Mouse (Mus musculus): ENCODE results near the gene Zfp354c. TPM values are rescaled to one million over a fixed set of nuclear protein-coding genes. Genes with fewer than 3 reads are reported as not detected.

The Zfp354c gene
- total and polyA plus RNA-seq, 3 experiments = 4.2 to 4.5 TPM; not detected in 1

DNA sequence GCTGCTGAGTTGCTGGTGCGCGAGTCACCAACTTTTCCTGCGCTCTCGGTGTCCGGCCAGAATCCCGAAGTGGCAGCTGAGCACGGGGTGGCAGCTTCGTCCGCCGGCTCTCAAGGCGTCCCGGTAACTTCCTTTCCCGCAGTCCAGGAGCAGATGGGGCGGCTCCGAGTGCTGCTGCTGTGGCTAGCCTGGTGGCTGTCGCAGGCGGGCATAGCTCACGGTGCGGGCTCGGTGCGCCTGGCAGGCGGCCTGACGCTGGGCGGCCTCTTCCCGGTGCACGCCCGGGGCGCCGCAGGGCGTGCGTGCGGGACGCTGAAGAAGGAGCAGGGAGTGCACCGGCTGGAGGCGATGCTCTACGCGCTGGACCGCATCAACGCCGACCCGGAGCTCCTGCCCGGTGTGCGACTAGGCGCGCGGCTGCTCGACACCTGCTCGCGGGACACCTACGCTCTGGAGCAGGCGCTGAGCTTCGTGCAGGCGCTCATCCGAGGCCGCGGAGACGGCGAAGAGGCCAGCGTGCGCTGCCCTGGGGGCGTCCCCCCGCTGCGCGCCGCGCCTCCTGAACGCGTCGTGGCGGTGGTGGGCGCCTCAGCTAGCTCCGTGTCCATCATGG is 23.6 kb upstream of the Zfp354c start:
- H3K27me3 ChIP-seq (ENCODE audit: control insufficient read depth in 1 of 2, insufficient read depth in 2 of 2, low read length in 2 of 2) = no peaks in the 10 kb centered on the region
- no peak overlapping the region for H3K4me3 ChIP-seq (ENCODE audit: control insufficient read depth in 1 of 2, insufficient read depth in 1 of 2, low read depth in 2 of 2, low read length in 2 of 2)
- no peaks in the 10 kb centered on the region for H3K9me3 ChIP-seq (replicated peaks; ENCODE audit: insufficient read depth, low read length)
- peaks cover 0 to 3% of the 10 kb centered on the region in 2 experiments; a peak in 1 of 4 replicates for H3K4me1 ChIP-seq (ENCODE audit: control insufficient read depth in 1 of 2, insufficient read depth in 2 of 2, low read length in 2 of 2)
- no peaks in the 10 kb centered on the region for H3K36me3 ChIP-seq (ENCODE audit: control insufficient read depth in 1 of 2, insufficient read depth in 2 of 2, low read length in 2 of 2)
- no peak for DNase-seq (ENCODE audit: low read depth, low spot score)
- H3K9ac ChIP-seq (ENCODE audit: control insufficient read depth, low read depth, low read length, poor library complexity, severe bottlenecking) = no peak overlapping the region
- TF ChIP-seq EP300 (IDR thresholded peaks at IDR 0.05; ENCODE audit: low read depth in 1 of 2, low read length in 2 of 2) = no peak
- no peak for TF ChIP-seq UBTF (IDR thresholded peaks at IDR 0.05; ENCODE audit: borderline replicate concordance, insufficient read depth, low read depth, low read length)
- no peak for TF ChIP-seq USF2 (IDR thresholded peaks at IDR 0.05; ENCODE audit: borderline replicate concordance in 1 of 2, insufficient read depth in 1 of 2, low read depth in 1 of 2, low read length in 2 of 2)
- TF ChIP-seq JUND (IDR thresholded peaks at IDR 0.05; ENCODE audit: low read depth, low read length) = no peak
- TF ChIP-seq POLR2A (IDR thresholded peaks at IDR 0.05; ENCODE audit: control insufficient read depth in 1 of 2, insufficient read depth in 1 of 2, low read depth in 1 of 2, low read length in 2 of 2, poor library complexity in 1 of 2) = no peak
- no peak for TF ChIP-seq MXI1 (IDR thresholded peaks at IDR 0.05; ENCODE audit: low read depth, low read length)
- no peak for TF ChIP-seq NELFE (IDR thresholded peaks at IDR 0.05; ENCODE audit: low read depth, low read length)
- TF ChIP-seq ZKSCAN1 (IDR thresholded peaks at IDR 0.05; ENCODE audit: low read depth, low read length) = no peak
- TF ChIP-seq NRF1 (IDR thresholded peaks at IDR 0.05; ENCODE audit: insufficient read depth, low read depth, low read length, poor library complexity, severe bottlenecking) = no peak
- no peak overlapping the region for H3K27ac ChIP-seq (ENCODE audit: control insufficient read depth, low read depth, low read length)
- H3K79me2 ChIP-seq (ENCODE audit: control insufficient read depth, insufficient read depth, low read length, poor library complexity) = no peaks in the 10 kb centered on the region

DNA sequence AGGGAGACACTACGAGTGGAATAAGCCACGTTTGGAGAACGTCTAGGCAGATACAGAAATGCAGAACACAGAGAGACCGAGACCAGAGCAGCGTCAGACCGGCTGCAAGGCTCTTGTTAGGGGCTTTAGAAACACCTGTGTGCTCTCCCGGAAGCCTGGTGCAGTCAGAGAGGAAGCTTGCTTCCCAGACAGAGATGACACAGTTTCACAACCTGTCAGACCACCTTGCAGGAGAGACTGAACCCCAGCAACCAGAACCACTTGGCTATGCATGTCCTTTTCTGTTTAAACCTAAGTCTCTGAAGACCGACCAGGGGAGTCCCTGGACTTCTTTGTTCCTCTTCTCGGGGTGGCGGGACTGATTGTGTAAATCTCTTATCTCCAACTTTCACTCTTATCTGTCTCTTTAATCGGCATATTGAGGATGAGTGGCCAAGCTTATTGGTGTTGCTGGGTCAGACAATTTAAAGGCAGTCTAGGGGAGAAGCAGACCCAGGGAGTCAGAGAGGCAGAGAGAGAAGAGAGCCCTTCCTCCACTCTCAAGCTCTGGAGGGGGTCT is 22.7 kb upstream of the Zfp354c start, which contains the start of gene Grm6:
TSS of gene Grm6 (plus strand) at position 509 of the 559 bp plus-strand sequence.
- Histone ChIP-seq H3K27ac (ENCODE audit: control insufficient read depth, low read depth, low read length) (no peak within 1 kb of the TSS), H3K4me3 (ENCODE audit: control insufficient read depth in 1 of 2, insufficient read depth in 1 of 2, low read depth in 2 of 2, low read length in 2 of 2) (peak within 1 kb of the TSS; percentile 19 to 48; a peak in 3 of 4 replicates), H3K36me3 (ENCODE audit: control insufficient read depth in 1 of 2, insufficient read depth in 2 of 2, low read length in 2 of 2) (no peaks in the 10 kb centered on the region), H3K9ac (ENCODE audit: control insufficient read depth, low read depth, low read length, poor library complexity, severe bottlenecking) (no peak within 1 kb of the TSS), H3K27me3 (ENCODE audit: control insufficient read depth in 1 of 2, insufficient read depth in 2 of 2, low read length in 2 of 2) (no peaks in the 10 kb centered on the region), H3K79me2 (ENCODE audit: control insufficient read depth, insufficient read depth, low read length, poor library complexity) (no peaks in the 10 kb centered on the region), H3K4me1 (ENCODE audit: control insufficient read depth in 1 of 2, insufficient read depth in 2 of 2, low read length in 2 of 2) (peaks cover 0 to 3% of the 10 kb centered on the region in 2 experiments; a peak in 1 of 4 replicates), H3K9me3 (replicated peaks; ENCODE audit: insufficient read depth, low read length) (no peaks in the 10 kb centered on the region)
- TF ChIP-seq ETS1 (IDR thresholded peaks at IDR 0.05; ENCODE audit: low read depth, low read length) (no peak), BHLHE40 (IDR thresholded peaks at IDR 0.05; ENCODE audit: borderline replicate concordance, low read depth, low read length) (no peak)
- DNase-seq (ENCODE audit: low read depth, low spot score) = peak; percentile 36

GRCm38 (mm10) chr11:50849310-50849709 is 21.8 kb upstream of the Zfp354c start:
- Histone ChIP-seq H3K27me3 (ENCODE audit: control insufficient read depth in 1 of 2, insufficient read depth in 2 of 2, low read length in 2 of 2) (no peaks in the 10 kb centered on the region), H3K27ac (ENCODE audit: control insufficient read depth, low read depth, low read length) (no peak overlapping the region), H3K9ac (ENCODE audit: control insufficient read depth, low read depth, low read length, poor library complexity, severe bottlenecking) (peak overlapping the region; percentile 10; the same call in 1 of the 2 replicates), H3K36me3 (ENCODE audit: control insufficient read depth in 1 of 2, insufficient read depth in 2 of 2, low read length in 2 of 2) (no peaks in the 10 kb centered on the region), H3K4me3 (ENCODE audit: control insufficient read depth in 1 of 2, insufficient read depth in 1 of 2, low read depth in 2 of 2, low read length in 2 of 2) (peak overlapping the region; percentile 4 to 48; a peak in 3 of 4 replicates), H3K9me3 (replicated peaks; ENCODE audit: insufficient read depth, low read length) (no peaks in the 10 kb centered on the region), H3K4me1 (ENCODE audit: control insufficient read depth in 1 of 2, insufficient read depth in 2 of 2, low read length in 2 of 2) (peaks cover 0 to 3% of the 10 kb centered on the region in 2 experiments; a peak in 1 of 4 replicates), H3K79me2 (ENCODE audit: control insufficient read depth, insufficient read depth, low read length, poor library complexity) (no peaks in the 10 kb centered on the region)
- peak; percentile 65 for DNase-seq (ENCODE audit: low read depth, low spot score)
- TF ChIP-seq GATA1 (IDR thresholded peaks at IDR 0.05; ENCODE audit: low read depth, low read length) = peak; percentile 49; the same call in 1 of the 2 replicates
- peak; percentile 37; the same call in 1 of the 2 replicates for TF ChIP-seq TCF12 (IDR thresholded peaks at IDR 0.05; ENCODE audit: low read depth, low read length)
- TF ChIP-seq USF1 (IDR thresholded peaks at IDR 0.05; ENCODE audit: low read depth, low read length) = no peak
- peak; percentile 63 for TF ChIP-seq TBP (IDR thresholded peaks at IDR 0.05; ENCODE audit: low read depth, low read length)
- TF ChIP-seq POLR2A (IDR thresholded peaks at IDR 0.05; ENCODE audit: control insufficient read depth in 1 of 2, insufficient read depth in 1 of 2, low read depth in 1 of 2, low read length in 2 of 2, poor library complexity in 1 of 2) = no peak
- 0 out of 2 replicates have a peak, but pooled peaks have one; percentile 22 for TF ChIP-seq ZNF384 (IDR thresholded peaks at IDR 0.05; ENCODE audit: low read depth, low read length)
- TF ChIP-seq CHD2 (IDR thresholded peaks at IDR 0.05; ENCODE audit: low read length) = no peak
- no peak for TF ChIP-seq USF2 (IDR thresholded peaks at IDR 0.05; ENCODE audit: borderline replicate concordance in 1 of 2, insufficient read depth in 1 of 2, low read depth in 1 of 2, low read length in 2 of 2)
- peak; percentile 64; the same call in 1 of the 2 replicates for TF ChIP-seq ETS1 (IDR thresholded peaks at IDR 0.05; ENCODE audit: low read depth, low read length)
- TF ChIP-seq TAL1 (IDR thresholded peaks at IDR 0.05; ENCODE audit: low read length) = peak; percentile 55
- no peak for TF ChIP-seq CTCF (IDR thresholded peaks at IDR 0.05 in 2 of 3, conservative IDR thresholded peaks at IDR 0.05 in 1 of 3; ENCODE audit: control insufficient read depth in 1 of 3, insufficient read depth in 1 of 3, low read depth in 2 of 3, low read length in 3 of 3, poor library complexity in 1 of 3, severe bottlenecking in 1 of 3)
- no peak for TF ChIP-seq SMC3 (IDR thresholded peaks at IDR 0.05; ENCODE audit: low read depth, low read length)
- 0 out of 2 replicates have a peak, but pooled peaks have one; percentile 18 for TF ChIP-seq RCOR1 (IDR thresholded peaks at IDR 0.05; ENCODE audit: low read depth, low read length)
- TF ChIP-seq SIN3A (IDR thresholded peaks at IDR 0.05; ENCODE audit: low read length) = peak; percentile 42
- TF ChIP-seq EP300 (IDR thresholded peaks at IDR 0.05; ENCODE audit: low read depth in 1 of 2, low read length in 2 of 2) = peak; percentile 56 to 58
- peak; percentile 12; the same call in 1 of the 2 replicates for TF ChIP-seq BHLHE40 (IDR thresholded peaks at IDR 0.05; ENCODE audit: borderline replicate concordance, low read depth, low read length)

Data from MEL (cell line).